Mouse (Mus musculus) forebrain, embryonic 10.5 days (tissue): Measurements from ENCODE around the gene Ppp1r12c. TPM values are rescaled to one million over a fixed set of nuclear protein-coding genes. Genes with fewer than 3 reads are reported as not detected.
"Not testable (repeated sequence)": the region's sequence is repeated elsewhere in the genome, so short reads cannot be mapped to it uniquely, and the experiment has no call there.

Experiments
- DNase-seq: peaks from one replicate; pipeline ENCODE4 v3.0.0-alpha.2; 2017; ENCODE audit warnings: low spot score; ENCODE audit errors: extremely low spot score
- H3K27ac ChIP-seq: fragments of 300-500 bp; sonication (generic); 2 replicates; pipeline ENCODE4 v1.5.1; 2016; ENCODE audit warnings: mild to moderate bottlenecking
- H3K27me3 ChIP-seq: fragments of 300-500 bp; sonication (generic); 2 replicates; pipeline ENCODE4 v1.6.1; 2016; ENCODE audit warnings: mild to moderate bottlenecking; ENCODE audit not compliant: poor library complexity, severe bottlenecking
- H3K36me3 ChIP-seq: fragments of 300-500 bp; sonication (generic); replicated peaks from 2 replicates; pipeline ENCODE4 v1.6.1; 2016; ENCODE audit warnings: mild to moderate bottlenecking, moderate library complexity
- H3K4me1 ChIP-seq: fragments of 300-500 bp; sonication (generic); 2 replicates; pipeline ENCODE4 v1.6.1; 2016
- H3K4me3 ChIP-seq: fragments of 300-500 bp; sonication (generic); 2 replicates; pipeline ENCODE4 v1.5.1; 2016; ENCODE audit warnings: mild to moderate bottlenecking, moderate library complexity
- H3K9me3 ChIP-seq: fragments of 300-500 bp; sonication (generic); 2 replicates; pipeline ENCODE4 v1.6.1; 2016; ENCODE audit warnings: mild to moderate bottlenecking, moderate library complexity
- WGBS: fragments of 180-500 bp; shearing (Covaris S2); methylation state at CpG from one replicate; pipeline ENCODE4 v1.1.7; 2016; 5-methylcytosine and 5-hydroxymethylcytosine counted together
- polyA plus RNA-seq: library from polyadenylated mRNA; unstranded; fragments of >200 nt; fragmentation: Nextera tagmentation; extraction: Ambion mirVana; gene quantifications from 2 replicates; pipeline ENCODE4 v1.2.1, GENCODE M21; 2016

Ppp1r12c gene
- polyA plus RNA-seq, 1 experiment from 2014 or later = 34.2 TPM

- H3K36me3 ChIP-seq = no peaks in the 10 kb centered on the region
- H3K27me3 ChIP-seq = peaks cover 55% of the 10 kb centered on the region
- DNase-seq = peak; percentile 90
- no peaks in the 10 kb centered on the region for H3K9me3 ChIP-seq
- H3K4me1 ChIP-seq = peaks cover 26% of the 10 kb centered on the region
- WGBS = 23% methylated on average over 40 of the region's 40 CpGs
- peak overlapping the region; percentile 82 for H3K27ac ChIP-seq
- peak overlapping the region; percentile 46 for H3K4me3 ChIP-seq
Observed at GRCm38 (mm10) chr7:4526341-4527301, 25.1 kb upstream of the Ppp1r12c start.

- Histone ChIP-seq H3K4me1 (peaks cover 36% of the 10 kb centered on the region), H3K27me3 (peaks cover 56% of the 10 kb centered on the region)
- not testable (repeated sequence) for H3K4me3 ChIP-seq, H3K9me3 ChIP-seq, H3K36me3 ChIP-seq, H3K27ac ChIP-seq
- peak; percentile 70 for DNase-seq
- 68% methylated on average over 15 of the region's 15 CpGs for WGBS
Observed at GRCm38 (mm10) chr7:4524212-4524922, 22.9 kb upstream of the Ppp1r12c start, which contains the start of gene Tnni3. Tnni3 (minus strand) TSS chr7:4524229.

- Histone ChIP-seq H3K27ac (no peak overlapping the region), H3K4me1 (peaks cover 36% of the 10 kb centered on the region), H3K36me3 (no peaks in the 10 kb centered on the region), H3K4me3 (no peak overlapping the region), H3K9me3 (no peaks in the 10 kb centered on the region), H3K27me3 (peaks cover 52% of the 10 kb centered on the region)
- DNase-seq = no peak
- WGBS = 92% methylated on average over 33 of the region's 33 CpGs
Observed at GRCm38 (mm10) chr7:4523205-4524130, 22.0 kb upstream of the Ppp1r12c start.

GRCm38 (mm10) chr7:4522292-4522691 is 20.8 kb upstream of the Ppp1r12c start:
- 83% methylated on average over 6 of the region's 6 CpGs for WGBS
- peaks cover 41% of the 10 kb centered on the region for H3K27me3 ChIP-seq

GRCm38 (mm10) chr7:4521231-4522003 is 19.9 kb upstream of the Ppp1r12c start:
- DNase-seq = no peak
- H3K27ac ChIP-seq = no peak overlapping the region
- H3K36me3 ChIP-seq = no peaks in the 10 kb centered on the region
- 32% methylated on average over 32 of the region's 32 CpGs for WGBS
- H3K27me3 ChIP-seq = peaks cover 34% of the 10 kb centered on the region
- peaks cover 28% of the 10 kb centered on the region for H3K4me1 ChIP-seq
- H3K9me3 ChIP-seq = no peaks in the 10 kb centered on the region
- peak overlapping the region; percentile 41 for H3K4me3 ChIP-seq

More at GRCm38 (mm10) chr7:4522292-4522691, 20.8 kb upstream of the Ppp1r12c start:
- no peaks in the 10 kb centered on the region for H3K9me3 ChIP-seq
- no peak for DNase-seq
- no peak overlapping the region for H3K4me3 ChIP-seq
- peaks cover 30% of the 10 kb centered on the region for H3K4me1 ChIP-seq
- H3K36me3 ChIP-seq = no peaks in the 10 kb centered on the region
- no peak overlapping the region for H3K27ac ChIP-seq

- H3K36me3 ChIP-seq = no peaks in the 10 kb centered on the region
- H3K4me3 ChIP-seq = no peak overlapping the region
- H3K27ac ChIP-seq = no peak overlapping the region
- peaks cover 47% of the 10 kb centered on the region for H3K4me1 ChIP-seq
- peaks cover 34% of the 10 kb centered on the region for H3K27me3 ChIP-seq
- WGBS = 83% methylated on average over 1 of the region's 1 CpGs
- H3K9me3 ChIP-seq = peaks cover 4% of the 10 kb centered on the region; the same call in 1 of the 2 replicates
- no peak for DNase-seq
Observed at GRCm38 (mm10) chr7:4518487-4518886, 17.0 kb upstream of the Ppp1r12c start.

GRCm38 (mm10) chr7:4516332-4517050 is 15.0 kb upstream of the Ppp1r12c start, which contains the start of gene Tnnt1:
Tnnt1 (minus strand) TSS chr7:4516382.
- 28% methylated on average over 4 of the region's 4 CpGs for WGBS
- H3K27ac ChIP-seq = peak within 1 kb of the TSS; percentile 48
- H3K27me3 ChIP-seq = peaks cover 22% of the 10 kb centered on the region
- H3K9me3 ChIP-seq = peaks cover 4% of the 10 kb centered on the region; the same call in 1 of the 2 replicates
- no peak within 1 kb of the TSS; the same call in 1 of the 2 replicates for H3K4me3 ChIP-seq
- peaks cover 48% of the 10 kb centered on the region for H3K4me1 ChIP-seq
- DNase-seq = no peak
- no peaks in the 10 kb centered on the region for H3K36me3 ChIP-seq

GRCm38 (mm10) chr7:4515853-4516252 is 14.4 kb upstream of the Ppp1r12c start:
- Histone ChIP-seq H3K27ac (peak overlapping the region; percentile 48), H3K4me3 (no peak overlapping the region; the same call in 1 of the 2 replicates), H3K27me3 (peaks cover 16% of the 10 kb centered on the region), H3K36me3 (no peaks in the 10 kb centered on the region), H3K4me1 (peaks cover 41% of the 10 kb centered on the region), H3K9me3 (peaks cover 4% of the 10 kb centered on the region; the same call in 1 of the 2 replicates)
- no peak for DNase-seq
- WGBS = 67% methylated on average over 6 of the region's 6 CpGs

GRCm38 (mm10) chr7:4513829-4514712 is 12.6 kb upstream of the Ppp1r12c start:
- Histone ChIP-seq H3K9me3 (peaks cover 4% of the 10 kb centered on the region; the same call in 1 of the 2 replicates), H3K4me1 (peaks cover 47% of the 10 kb centered on the region), H3K27me3 (peaks cover 5% of the 10 kb centered on the region), H3K4me3 (0 out of 2 replicates have a peak overlapping the region, but pooled peaks have one; percentile 7), H3K36me3 (no peaks in the 10 kb centered on the region), H3K27ac (peak overlapping the region; percentile 71)
- 51% methylated on average over 6 of the region's 6 CpGs for WGBS
- DNase-seq = no peak

- Histone ChIP-seq H3K27me3 (peaks cover 10% of the 10 kb centered on the region), H3K27ac (peak overlapping the region; percentile 71; the same call in 1 of the 2 replicates)
- WGBS = 35% methylated on average over 13 of the region's 13 CpGs
Observed at GRCm38 (mm10) chr7:4513236-4513635, 11.8 kb upstream of the Ppp1r12c start.

More at GRCm38 (mm10) chr7:4513236-4513635, 11.8 kb upstream of the Ppp1r12c start:
- DNase-seq = peak; percentile 56
- Histone ChIP-seq H3K4me1 (peaks cover 47% of the 10 kb centered on the region), H3K9me3 (peaks cover 4% of the 10 kb centered on the region; the same call in 1 of the 2 replicates), H3K4me3 (no peak overlapping the region), H3K36me3 (no peaks in the 10 kb centered on the region)
